Mouse (Mus musculus) brain, embryonic 14.5 days (tissue): ENCODE data around the gene Tcap.

Experiments
- CTCF ChIP-seq: fragments of 200-500 bp; IDR thresholded peaks from 2 replicates; pipeline ENCODE4 v1.5.1; 2012; ENCODE audit warnings: inconsistent platforms, mild to moderate bottlenecking, moderate library complexity, borderline replicate concordance; ENCODE audit not compliant: insufficient read depth, insufficient read length; ENCODE audit errors: extremely low read depth
- POLR2A ChIP-seq: fragments of 200-500 bp; IDR thresholded peaks from 2 replicates; pipeline ENCODE4 v1.6.1; 2012; ENCODE audit warnings: mild to moderate bottlenecking, inconsistent platforms, borderline replicate concordance; ENCODE audit not compliant: poor library complexity, insufficient read depth, insufficient read length, severe bottlenecking; ENCODE audit errors: extremely low read depth

DNA sequence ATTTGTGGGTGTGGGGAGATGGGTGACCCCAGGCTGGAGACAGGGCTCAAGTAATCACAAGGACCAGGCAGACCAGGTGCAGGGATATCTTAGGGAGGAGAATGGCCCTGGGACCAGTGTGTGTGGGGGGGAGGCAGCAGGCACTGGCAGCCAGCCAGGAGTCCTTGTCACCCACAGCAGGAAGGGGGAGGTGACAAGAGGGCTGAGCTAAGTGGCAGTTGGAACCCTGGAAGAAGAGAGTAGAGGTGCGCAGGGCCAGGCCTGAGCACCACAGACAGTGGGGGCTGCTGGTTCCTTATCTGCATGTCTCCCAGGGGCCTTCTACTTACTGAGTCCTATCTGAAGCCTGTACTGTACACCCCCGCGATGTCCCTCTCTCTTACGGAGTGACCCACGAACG, 9.7 kb downstream of the Tcap start:
- no peak for TF ChIP-seq CTCF
- no peak for TF ChIP-seq POLR2A
